24 mouse cellular contexts compared by ENCODE assay signal in the genomic region with DNA sequence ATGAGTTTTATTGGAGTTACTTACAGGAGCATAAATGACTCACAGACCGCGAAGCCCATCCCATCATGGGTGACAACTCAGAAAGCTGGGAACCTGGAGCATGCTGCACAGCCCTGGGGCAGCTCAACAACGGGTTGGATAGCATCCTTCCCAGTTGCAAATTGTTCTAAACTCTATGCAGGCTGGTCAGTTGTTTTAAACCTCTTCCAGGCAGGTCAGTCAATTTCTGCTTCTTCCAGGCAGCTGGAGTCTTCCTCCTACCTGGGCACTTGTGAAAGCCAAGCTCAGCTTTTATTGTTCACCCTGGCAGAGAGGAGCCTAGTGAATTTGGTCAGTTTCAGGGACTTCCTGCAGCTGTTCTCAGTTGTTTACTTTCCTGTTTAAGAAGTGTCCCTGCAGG. TPM values are rescaled to one million over a fixed set of nuclear protein-coding genes. Genes with fewer than 3 reads are reported as not detected.
"Had no signal": no experiment of that assay in that cellular context is flagged by ENCODE, and none has a peak within 500 bp of the region (broad histone marks: within the 10 kb centered on the region; RNA-seq: fewer than 3 reads in every experiment).

No protein-coding gene starts in this region.

- H3K4me1 ChIP-seq: neural tube, embryonic 12.5 days; stomach, embryonic 15.5 days had no signal

- H3K9ac ChIP-seq: neural tube, embryonic 12.5 days; neural tube, embryonic 13.5 days; stomach, embryonic 15.5 days had no signal

- DNase-seq: retina, postnatal 1 day; right cerebral cortex, adult 18-20 months; right cerebral cortex, postnatal 14 days; right cerebral cortex, postnatal 25 days; right cerebral cortex, postnatal 4 days; spleen, adult 18-20 months; thymus, adult 18-20 months; thymus, adult 2 months; thymus, postnatal 14 days; thymus, postnatal 25 days; thymus, postnatal 36 days; thymus, postnatal 4 days had no signal

- H3K4me2 ChIP-seq: neural tube, embryonic 12.5 days; neural tube, embryonic 13.5 days; stomach, embryonic 15.5 days had no signal

- H3K27ac ChIP-seq: neural tube, embryonic 12.5 days; neural tube, embryonic 13.5 days; stomach, embryonic 15.5 days; stomach, postnatal 0 days had no signal

- H3K27me3 ChIP-seq: neural tube, embryonic 12.5 days; neural tube, embryonic 13.5 days; stomach, embryonic 15.5 days had no signal

- H3K9me3 ChIP-seq: neural tube, embryonic 13.5 days; stomach, embryonic 15.5 days had no signal

- H3K36me3 ChIP-seq: neural tube, embryonic 12.5 days; neural tube, embryonic 13.5 days; stomach, embryonic 15.5 days had no signal

- H3K4me3 ChIP-seq: neural tube, embryonic 12.5 days; neural tube, embryonic 13.5 days; stomach, embryonic 15.5 days had no signal

RNA-seq across cellular contexts. Expression of a gene that starts 18.5 kb away (rescaled TPM):
- total RNA-seq: neutrophil, adult 5-6 weeks had no signal

RNA-seq across cellular contexts. Expression of a gene that starts 37.5 kb away (rescaled TPM):
- polyA plus RNA-seq: neural tube, embryonic 12.5 days; neural tube, embryonic 13.5 days; neural tube, embryonic 14.5 days; small intestine, adult 2 months; spleen, adult 2 months; stomach, embryonic 14.5 days; stomach, embryonic 15.5 days; stomach, embryonic 16.5 days; stomach, postnatal 0 days; thymus, adult 2 months; thymus, postnatal 0 days; urinary bladder, adult 2 months had no signal
